Mouse (Mus musculus) megakaryocyte, embryonic 14.5 days (primary cell): ENCODE results near the gene Arfgap3.

Experiments used
- FLI1 ChIP-seq: IDR thresholded peaks from 2 replicates; pipeline ENCODE4 v1.6.1; 2012; ENCODE audit warnings: low read length, inconsistent platforms, mixed read lengths
- GATA1 ChIP-seq: IDR thresholded peaks from 3 replicates; pipeline ENCODE4 v1.6.1; 2012; ENCODE audit warnings: mixed read lengths, low read length, inconsistent platforms, borderline replicate concordance

DNA sequence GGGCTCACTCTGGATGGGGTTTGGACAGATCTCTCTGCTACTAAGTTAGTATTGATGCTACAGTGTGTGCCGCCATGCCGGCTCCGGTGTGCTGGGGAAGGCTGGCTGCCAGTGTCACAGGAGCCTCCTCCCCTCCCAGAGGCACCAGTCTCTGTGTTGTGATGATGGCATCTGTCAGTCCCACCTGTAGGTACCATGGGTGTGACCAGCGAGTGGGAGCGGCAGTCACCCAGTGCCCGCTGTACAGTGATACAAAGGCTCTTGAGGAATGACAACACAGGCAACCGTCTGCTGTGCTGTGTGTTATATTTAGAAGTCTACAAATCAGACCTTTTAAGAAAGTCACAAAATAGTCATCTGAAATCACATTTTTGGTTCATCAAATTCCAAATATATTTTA, 50.6 kb downstream of the Arfgap3 start:
- TF ChIP-seq FLI1 = no peak
- no peak for TF ChIP-seq GATA1
